7 mouse cellular contexts compared by ENCODE assay signal in genomic region chr2:158570421-158571081, GRCm38 (mm10). TPM values are rescaled to one million over a fixed set of nuclear protein-coding genes. Genes with fewer than 3 reads are reported as not detected.
DNase-seq lines count a peak whose midpoint lies in the region; ATAC-seq and TF ChIP-seq lines count a peak whose summit lies in the region.

No protein-coding gene starts in this region.

- no peak overlapping the region for H3K27ac ChIP-seq in limb, embryonic 10.5 days

- DNase-seq in ES-CJ7 (ENCODE audit: low read depth, low spot score): peak; percentile 86
- peak; percentile 64 for DNase-seq in adrenal gland, adult 2 months
- peak; percentile 21 for DNase-seq in heart, postnatal 36 days
- DNase-seq in limb, embryonic 10.5 days (ENCODE audit: low spot score): peak; percentile 80
- no peak for DNase-seq in T-cell, adult 2 months (ENCODE audit: low spot score)

- 32% methylated on average over 13 of the region's 13 CpGs for WGBS in limb, embryonic 10.5 days

- H3K4me3 ChIP-seq in limb, embryonic 10.5 days: no peak overlapping the region
- H3K4me3 ChIP-seq in myocyte: no peak overlapping the region

- no peak overlapping the region for H3K4me2 ChIP-seq in myocyte (ENCODE audit: low read depth)

- H3K4me1 ChIP-seq in limb, embryonic 10.5 days: no peaks in the 10 kb centered on the region

- no peak for ATAC-seq in frontal cortex, adult (ENCODE audit: low TSS enrichment)

- no peaks in the 10 kb centered on the region for H3K36me3 ChIP-seq in limb, embryonic 10.5 days
- H3K36me3 ChIP-seq in myocyte (ENCODE audit: control insufficient read depth, insufficient read depth): no peaks in the 10 kb centered on the region

- H3K27me3 ChIP-seq in limb, embryonic 10.5 days (ENCODE audit: low read depth, poor library complexity, severe bottlenecking): peaks cover 16% of the 10 kb centered on the region; the same call in 1 of the 2 replicates
- no peaks in the 10 kb centered on the region for H3K27me3 ChIP-seq in myocyte (ENCODE audit: control insufficient read depth, insufficient read depth, insufficient read length)

- TF ChIP-seq POLR2A in myocyte (IDR thresholded peaks at IDR 0.05; ENCODE audit: insufficient read length, low read depth): no peak

- no peak overlapping the region for H3ac ChIP-seq in myocyte (ENCODE audit: control insufficient read depth, insufficient read length)

- intact Hi-C loops in heart, postnatal 36 days (cut with DNase I): no loop called here

- H3K79me2 ChIP-seq in myocyte (ENCODE audit: control insufficient read depth, insufficient read depth): no peaks in the 10 kb centered on the region

- no peaks in the 10 kb centered on the region for H3K9me3 ChIP-seq in limb, embryonic 10.5 days (replicated peaks)

TF ChIP-seq in myocyte, 11 proteins besides CTCF, POLR2A, EP300 and RAD21:
- TF ChIP-seq MYOG (IDR thresholded peaks at IDR 0.05; ENCODE audit: control insufficient read depth in 1 of 3, insufficient read depth in 1 of 3, insufficient read length in 2 of 3, low read depth in 2 of 3): no peak
- TF ChIP-seq USF1 (IDR thresholded peaks at IDR 0.05; ENCODE audit: low read depth): no peak
- no peak for TF ChIP-seq POLR2AphosphoS2 (IDR thresholded peaks at IDR 0.05; ENCODE audit: insufficient read length, low read depth)
- no peak for TF ChIP-seq CEBPB (IDR thresholded peaks at IDR 0.05; ENCODE audit: insufficient read depth, poor library complexity, severe bottlenecking)
- no peak for TF ChIP-seq E2F4 (IDR thresholded peaks at IDR 0.05; ENCODE audit: insufficient read depth)
- TF ChIP-seq MAX (IDR thresholded peaks at IDR 0.05; ENCODE audit: low read depth): peak; percentile 85
- no peak for TF ChIP-seq TCF12 (IDR thresholded peaks at IDR 0.05; ENCODE audit: insufficient read depth, poor library complexity, severe bottlenecking)
- TF ChIP-seq SRF (IDR thresholded peaks at IDR 0.05; ENCODE audit: control insufficient read depth, insufficient read length, low read depth): no peak
- no peak for TF ChIP-seq MYOD1 (IDR thresholded peaks at IDR 0.05; ENCODE audit: control insufficient read depth in 1 of 3, insufficient read length in 2 of 3, low read depth in 2 of 3)
- TF ChIP-seq REST (IDR thresholded peaks at IDR 0.05; ENCODE audit: insufficient read depth, insufficient read length): peak; percentile 95
- no peak for TF ChIP-seq TCF3 (IDR thresholded peaks at IDR 0.05; ENCODE audit: insufficient read length, low read depth)

RNA-seq across cellular contexts. Expression of gene Slc32a1, which starts 40.0 kb away (rescaled TPM):
- total RNA-seq in adrenal gland, adult 2 months (2021): not detected
- not detected in 2 replicates for polyA plus RNA-seq in adrenal gland, adult 2 months (2012; rRNA removed)
- not detected for total RNA-seq in heart, postnatal 36 days (2021)
- polyA plus RNA-seq in limb, embryonic 10.5 days (2016; fragmentation: Nextera tagmentation; extraction: Ambion mirVana): not detected in 2 replicates
- not detected for polyA plus RNA-seq in myocyte (2012; fragmentation: generic; extraction: Trizol)

RNA-seq across cellular contexts. Expression of gene Actr5, which starts 54.1 kb away (rescaled TPM):
- 10 to 100 TPM in 1 of 2 experiments, 1 to 10 TPM in 1; 9.1 to 10.1 TPM for total RNA-seq in adrenal gland, adult 2 months (2021)
- polyA plus RNA-seq in adrenal gland, adult 2 months (2012; rRNA removed): 7.1 and 9.0 TPM in 2 replicates
- 1 to 10 TPM; 6.1 to 7.3 TPM for total RNA-seq in heart, postnatal 36 days (2021)
- 13.8 and 16.2 TPM in 2 replicates for polyA plus RNA-seq in limb, embryonic 10.5 days (2016; fragmentation: Nextera tagmentation; extraction: Ambion mirVana)
- 6.5 TPM for polyA plus RNA-seq in myocyte (2012; fragmentation: generic; extraction: Trizol)

RNA-seq across cellular contexts. Expression of gene Arhgap40, which starts 58.0 kb away (rescaled TPM):
- not detected for total RNA-seq in adrenal gland, adult 2 months (2021)
- polyA plus RNA-seq in adrenal gland, adult 2 months (2012; rRNA removed): not detected in 2 replicates
- not detected for total RNA-seq in heart, postnatal 36 days (2021)
- polyA plus RNA-seq in limb, embryonic 10.5 days (2016; fragmentation: Nextera tagmentation; extraction: Ambion mirVana): 0.16 TPM in 1 of 2 replicates, not detected in the other
- polyA plus RNA-seq in myocyte (2012; fragmentation: generic; extraction: Trizol): not detected
